Mouse (Mus musculus): ENCODE results near the gene Cdc5l.

- no peak for TF ChIP-seq POLR2A (IDR thresholded peaks at IDR 0.05; ENCODE audit: borderline replicate concordance, low read depth, low read length)
- TF ChIP-seq CTCF (IDR thresholded peaks at IDR 0.05; ENCODE audit: low read depth, low read length), result no peak
These were observed 23.9 kb upstream of the Cdc5l start for GRCm38 (mm10) chr17:45457487-45457886.
